In the genomic region with DNA sequence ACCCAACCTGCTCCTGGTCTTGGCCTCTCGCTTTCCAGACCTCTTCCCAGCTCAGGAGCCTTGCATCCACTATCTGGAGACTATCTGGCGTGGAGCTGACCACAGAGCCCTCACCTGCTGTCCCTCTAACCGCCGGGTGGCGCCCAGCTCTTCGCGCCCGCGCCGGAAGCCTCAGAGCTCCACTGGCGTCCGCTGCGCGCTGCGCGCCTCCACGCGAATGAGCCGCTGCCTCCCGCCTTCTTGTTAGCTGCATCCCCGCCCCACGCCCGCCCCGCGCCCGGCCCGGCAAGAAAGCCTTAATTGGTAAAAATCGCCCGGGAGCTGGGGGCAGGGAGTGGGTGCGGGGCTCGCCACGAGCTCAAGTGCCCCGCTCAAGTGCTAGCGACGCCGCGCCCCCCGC, we compare ENCODE assay signal across 8 mouse cellular contexts. TPM values are rescaled to one million over a fixed set of nuclear protein-coding genes. Genes with fewer than 3 reads are reported as not detected.
DNase-seq lines count a peak whose midpoint lies in the region; ATAC-seq and TF ChIP-seq lines count a peak whose summit lies in the region.

A gene (minus strand): TSS at position 206 of the 400 bp plus-strand sequence.

- H3K9me3 ChIP-seq in embryonic facial prominence, embryonic 11.5 days (replicated peaks; ENCODE audit: control insufficient read depth, low read length) = no peaks in the 10 kb centered on the region
- H3K9me3 ChIP-seq in intestine, postnatal 0 days (ENCODE audit: control insufficient read depth) = no peaks in the 10 kb centered on the region
- H3K9me3 ChIP-seq in limb, embryonic 11.5 days (ENCODE audit: control insufficient read depth, low read length) = no peaks in the 10 kb centered on the region
- no peaks in the 10 kb centered on the region for H3K9me3 ChIP-seq in midbrain, embryonic 11.5 days (ENCODE audit: control insufficient read depth, low read length)

- 13% methylated on average over 38 of the region's 38 CpGs for WGBS in embryonic facial prominence, embryonic 11.5 days
- 26% methylated on average over 37 of the region's 38 CpGs for WGBS in intestine, postnatal 0 days
- 21% methylated on average over 37 of the region's 38 CpGs for WGBS in limb, embryonic 11.5 days
- 25% methylated on average over 38 of the region's 38 CpGs for WGBS in midbrain, embryonic 11.5 days

- peak; percentile 70 for TF ChIP-seq CTCF in intestine, postnatal 0 days (IDR thresholded peaks at IDR 0.05; ENCODE audit: low read depth)

- H3K27me3 ChIP-seq in embryonic facial prominence, embryonic 11.5 days (ENCODE audit: control insufficient read depth, insufficient read depth, low read length) = no peaks in the 10 kb centered on the region
- no peaks in the 10 kb centered on the region for H3K27me3 ChIP-seq in intestine, postnatal 0 days (replicated peaks; ENCODE audit: control insufficient read depth, insufficient read depth, low read length)
- no peaks in the 10 kb centered on the region for H3K27me3 ChIP-seq in limb, embryonic 11.5 days (ENCODE audit: control insufficient read depth, insufficient read depth, low read length)
- H3K27me3 ChIP-seq in midbrain, embryonic 11.5 days (ENCODE audit: control insufficient read depth, insufficient read depth, low read length) = no peaks in the 10 kb centered on the region

- DNase-seq in left cerebral cortex, adult 18-20 months (ENCODE audit: low spot score in 2 of 2) = peak; percentile 48 to 63
- no peak for DNase-seq in left cerebral cortex, adult 11 months (ENCODE audit: low spot score)
- peak; percentile 61 for DNase-seq in embryonic facial prominence, embryonic 11.5 days (ENCODE audit: low spot score)
- peak; percentile 97 for DNase-seq in heart, adult 11 months
- DNase-seq in limb, embryonic 11.5 days (ENCODE audit: low spot score) = peak; percentile 64
- peak; percentile 88 for DNase-seq in midbrain, embryonic 11.5 days (ENCODE audit: low spot score, missing footprints)
- DNase-seq in spleen, adult 18-20 months = peak; percentile 65 to 71

- H3K4me2 ChIP-seq in embryonic facial prominence, embryonic 11.5 days (ENCODE audit: low read depth, low read length) = peak within 1 kb of the TSS; percentile 64
- peak within 1 kb of the TSS; percentile 72 for H3K4me2 ChIP-seq in intestine, postnatal 0 days (replicated peaks; ENCODE audit: low read depth)
- H3K4me2 ChIP-seq in limb, embryonic 11.5 days (ENCODE audit: low read depth, severe bottlenecking) = peak within 1 kb of the TSS; percentile 51
- H3K4me2 ChIP-seq in midbrain, embryonic 11.5 days = peak within 1 kb of the TSS; percentile 56

- H3K9ac ChIP-seq in embryonic facial prominence, embryonic 11.5 days (replicated peaks; ENCODE audit: low read length) = peak within 1 kb of the TSS; percentile 51
- peak within 1 kb of the TSS; percentile 37; the same call in 1 of the 2 replicates for H3K9ac ChIP-seq in intestine, postnatal 0 days (ENCODE audit: low read depth, low read length)
- peak within 1 kb of the TSS; percentile 49 for H3K9ac ChIP-seq in limb, embryonic 11.5 days (ENCODE audit: low read length)
- peak within 1 kb of the TSS; percentile 64 for H3K9ac ChIP-seq in midbrain, embryonic 11.5 days (ENCODE audit: low read length)

- H3K36me3 ChIP-seq in embryonic facial prominence, embryonic 11.5 days (replicated peaks; ENCODE audit: control insufficient read depth, insufficient read depth, low read depth, low read length) = no peaks in the 10 kb centered on the region
- no peaks in the 10 kb centered on the region for H3K36me3 ChIP-seq in intestine, postnatal 0 days (ENCODE audit: control insufficient read depth, insufficient read depth)
- H3K36me3 ChIP-seq in limb, embryonic 11.5 days (ENCODE audit: control insufficient read depth, insufficient read depth, low read length) = no peaks in the 10 kb centered on the region
- no peaks in the 10 kb centered on the region for H3K36me3 ChIP-seq in midbrain, embryonic 11.5 days (ENCODE audit: control insufficient read depth, insufficient read depth, low read length)

- peak within 1 kb of the TSS; percentile 33 for H3K4me3 ChIP-seq in embryonic facial prominence, embryonic 11.5 days (ENCODE audit: low read depth, low read length)
- peak within 1 kb of the TSS; percentile 38 for H3K4me3 ChIP-seq in intestine, postnatal 0 days (ENCODE audit: low read depth, low read length)
- peak within 1 kb of the TSS; percentile 31 for H3K4me3 ChIP-seq in limb, embryonic 11.5 days (ENCODE audit: low read depth, low read length)
- peak within 1 kb of the TSS; percentile 36 for H3K4me3 ChIP-seq in midbrain, embryonic 11.5 days (ENCODE audit: low read depth, low read length)

- ATAC-seq in embryonic facial prominence, embryonic 11.5 days (replicated peaks; ENCODE audit: insufficient number of reproducible peaks, low FRiP score, low TSS enrichment, low read depth) = no peak
- no peak for ATAC-seq in intestine, postnatal 0 days
- no peak for ATAC-seq in limb, embryonic 11.5 days (ENCODE audit: insufficient number of reproducible peaks, low FRiP score, low TSS enrichment, low read depth)
- ATAC-seq in midbrain, embryonic 11.5 days (ENCODE audit: low FRiP score) = no peak

- H3K4me1 ChIP-seq in embryonic facial prominence, embryonic 11.5 days (ENCODE audit: control insufficient read depth, insufficient read depth, low read length) = no peaks in the 10 kb centered on the region
- no peaks in the 10 kb centered on the region for H3K4me1 ChIP-seq in intestine, postnatal 0 days (replicated peaks; ENCODE audit: control insufficient read depth, insufficient read depth, low read length)
- no peaks in the 10 kb centered on the region for H3K4me1 ChIP-seq in limb, embryonic 11.5 days (ENCODE audit: control insufficient read depth, insufficient read depth, low read length)
- H3K4me1 ChIP-seq in midbrain, embryonic 11.5 days (ENCODE audit: control insufficient read depth, insufficient read depth, low read length) = no peaks in the 10 kb centered on the region

- no peak within 1 kb of the TSS for H3K27ac ChIP-seq in embryonic facial prominence, embryonic 11.5 days (replicated peaks; ENCODE audit: low read depth, low read length)
- H3K27ac ChIP-seq in intestine, postnatal 0 days (ENCODE audit: low read depth, low read length) = peak within 1 kb of the TSS; percentile 71
- H3K27ac ChIP-seq in limb, embryonic 11.5 days (replicated peaks; ENCODE audit: low read depth, low read length) = no peak within 1 kb of the TSS; the same call in 1 of the 2 replicates
- no peak within 1 kb of the TSS for H3K27ac ChIP-seq in midbrain, embryonic 11.5 days (ENCODE audit: low read depth, low read length)

RNA-seq across cellular contexts. Expression of the gene that starts here (rescaled TPM):
- total RNA-seq in left cerebral cortex, adult 18-20 months (2021) = 10 to 100 TPM; 44.0 to 49.5 TPM
- 267 and 289 TPM in 2 replicates for polyA plus RNA-seq in embryonic facial prominence, embryonic 11.5 days (2014; fragmentation: Nextera tagmentation; extraction: Ambion mirVana)
- polyA plus RNA-seq in intestine, postnatal 0 days (2015; fragmentation: Nextera tagmentation; extraction: Ambion mirVana) = 155 and 170 TPM in 2 replicates
- polyA plus RNA-seq in limb, embryonic 11.5 days (2014; fragmentation: Nextera tagmentation; extraction: Ambion mirVana) = 281 and 303 TPM in 2 replicates
- polyA plus RNA-seq in midbrain, embryonic 11.5 days (2014; fragmentation: Nextera tagmentation; extraction: Ambion mirVana) = 178 and 185 TPM in 2 replicates
